Mouse (Mus musculus) left cerebral cortex, adult 2 months (tissue): ENCODE results near the gene Keap1. TPM values are rescaled to one million over a fixed set of nuclear protein-coding genes. Genes with fewer than 3 reads are reported as not detected.

Experiments
- DNase-seq, 2 experiments: peaks; one replicate each; pipeline ENCODE4 v3.0.0; 2021 to 2022; ENCODE audit warnings: low spot score in 2 of 2, mixed read lengths in 1 of 2; ENCODE audit errors: extremely low spot score in 1 of 2
- H3K27ac ChIP-seq: fragments of 200-600 bp; 2 replicates; pipeline ENCODE4 v1.8.1; 2022
- H3K4me3 ChIP-seq: fragments of 200-600 bp; 2 replicates; pipeline ENCODE4 v1.8.1; 2022
- CTCF ChIP-seq: fragments of 200-600 bp; IDR thresholded peaks from 2 replicates; pipeline ENCODE4 v1.8.1; 2022; ENCODE audit warnings: antibody characterized with exemption, mild to moderate bottlenecking, moderate library complexity
- intact Hi-C: fragments of 180-260 bp; cut with DNase I; formaldehyde crosslinking; loops from one replicate; pipeline ENCODE4 v1.15.1; 2025
- total RNA-seq, 2 experiments: library from RNA; stranded (reverse); gene quantifications; 2 replicates each; pipeline ENCODE4 v1.2.3; 2021

Keap1 gene
- total RNA-seq, 2 experiments from 2014 or later = 53.0 to 53.7 TPM

- intact Hi-C loops = loop anchor here (5.0 kb wide), 1 partner anchor 83 kb away; no protein-coding TSS in a partner anchor
- DNase-seq = no peak
- TF ChIP-seq CTCF = no peak
- Histone ChIP-seq H3K4me3 (no peak overlapping the region), H3K27ac (no peak overlapping the region)
These were observed 15.5 kb upstream of the Keap1 start for GRCm38 (mm10) chr9:21254690-21255089.

- H3K4me3 ChIP-seq = no peak overlapping the region
- H3K27ac ChIP-seq = no peak overlapping the region
- no peak for TF ChIP-seq CTCF
- no peak for DNase-seq
- intact Hi-C loops = loop anchor here (5.0 kb wide), 1 partner anchor 86 kb away; no protein-coding TSS in a partner anchor
These were observed 12.1 kb upstream of the Keap1 start for GRCm38 (mm10) chr9:21251116-21251735.

- intact Hi-C loops = loop anchor here (5.0 kb wide), 1 partner anchor 87 kb away; no protein-coding TSS in a partner anchor
These were observed 11.3 kb upstream of the Keap1 start for GRCm38 (mm10) chr9:21250509-21250908.

GRCm38 (mm10) chr9:21249629-21250508, 10.7 kb upstream of the Keap1 start:
- intact Hi-C loops = loop anchor here (5.0 kb wide), 1 partner anchor 87 kb away; no protein-coding TSS in a partner anchor
- Histone ChIP-seq H3K27ac (no peak overlapping the region; the same call in 1 of the 2 replicates), H3K4me3 (no peak overlapping the region)
- no peak for DNase-seq
- TF ChIP-seq CTCF = no peak

More at GRCm38 (mm10) chr9:21250509-21250908, 11.3 kb upstream of the Keap1 start:
- Histone ChIP-seq H3K4me3 (no peak overlapping the region), H3K27ac (no peak overlapping the region)
- TF ChIP-seq CTCF = no peak
- DNase-seq = no peak

GRCm38 (mm10) chr9:21248326-21248725, 9.2 kb upstream of the Keap1 start, which contains the start of gene S1pr5:
TSS of gene S1pr5 (minus strand) at chr9:21248443.
- intact Hi-C loops = no loop called here
- Histone ChIP-seq H3K27ac (peak within 1 kb of the TSS; percentile 69), H3K4me3 (peak within 1 kb of the TSS; percentile 16)
- TF ChIP-seq CTCF = no peak
- peak in 1 of 2 experiments; percentile 48 for DNase-seq

- no peak for TF ChIP-seq CTCF
- no peak for DNase-seq
- intact Hi-C loops = no loop called here
- Histone ChIP-seq H3K4me3 (no peak overlapping the region), H3K27ac (no peak overlapping the region)
These were observed 7.2 kb upstream of the Keap1 start for GRCm38 (mm10) chr9:21246342-21246741.

GRCm38 (mm10) chr9:21245113-21245487, 5.9 kb upstream of the Keap1 start:
- Histone ChIP-seq H3K27ac (no peak overlapping the region; the same call in 1 of the 2 replicates), H3K4me3 (peak overlapping the region; percentile 35)
- intact Hi-C loops = no loop called here
- no peak for DNase-seq
- TF ChIP-seq CTCF = no peak

- TF ChIP-seq CTCF = no peak
- intact Hi-C loops = loop anchor here (5.0 kb wide), 1 partner anchor 123 kb away; the partner anchor contains the start of gene Ilf3
- Histone ChIP-seq H3K27ac (peak overlapping the region; percentile 53), H3K4me3 (peak overlapping the region; percentile 35)
- DNase-seq = peak in 1 of 2 experiments; percentile 54
These were observed 5.4 kb upstream of the Keap1 start for GRCm38 (mm10) chr9:21244428-21245112.

- DNase-seq = peak in 1 of 2 experiments; percentile 39
- TF ChIP-seq CTCF = no peak
- intact Hi-C loops = loop anchor here (5.0 kb wide), 1 partner anchor 123 kb away; the partner anchor contains the start of gene Ilf3
- Histone ChIP-seq H3K4me3 (peak overlapping the region; percentile 35), H3K27ac (peak overlapping the region; percentile 53)
These were observed 4.8 kb upstream of the Keap1 start for GRCm38 (mm10) chr9:21243826-21244427.

- intact Hi-C loops = loop anchor here (5.0 kb wide), 1 partner anchor 126 kb away; the partner anchor contains the start of gene Ilf3
- no peak overlapping the region for H3K4me3 ChIP-seq
- TF ChIP-seq CTCF = peak; percentile 95
These were observed 2.2 kb upstream of the Keap1 start for GRCm38 (mm10) chr9:21241343-21241742.

GRCm38 (mm10) chr9:21239465-21239848, 296 bp upstream of the Keap1 start:
- DNase-seq = no peak
- H3K4me3 ChIP-seq = peak overlapping the region; percentile 92
- intact Hi-C loops = loop anchor here (2.0 kb wide), 1 partner anchor 49 kb away; no protein-coding TSS in a partner anchor
- no peak for TF ChIP-seq CTCF
- peak overlapping the region; percentile 95 for H3K27ac ChIP-seq

More at GRCm38 (mm10) chr9:21241343-21241742, 2.2 kb upstream of the Keap1 start:
- peak; percentile 76 to 80 for DNase-seq
- no peak overlapping the region for H3K27ac ChIP-seq
